Mouse (Mus musculus) spleen, adult 2 months (tissue): ENCODE results near the gene Arid1b.

ENCODE experiments used
- CTCF ChIP-seq: fragments of 200-500 bp; IDR thresholded peaks from 2 replicates; pipeline ENCODE4 v1.5.1; 2011; ENCODE audit warnings: mild to moderate bottlenecking, inconsistent platforms; ENCODE audit not compliant: insufficient read depth, insufficient read length, insufficient replicate concordance; ENCODE audit errors: extremely low read depth
- POLR2A ChIP-seq: fragments of 200-500 bp; IDR thresholded peaks from 2 replicates; pipeline ENCODE4 v1.6.1; 2011; ENCODE audit warnings: low read depth, low read length, inconsistent platforms

DNA sequence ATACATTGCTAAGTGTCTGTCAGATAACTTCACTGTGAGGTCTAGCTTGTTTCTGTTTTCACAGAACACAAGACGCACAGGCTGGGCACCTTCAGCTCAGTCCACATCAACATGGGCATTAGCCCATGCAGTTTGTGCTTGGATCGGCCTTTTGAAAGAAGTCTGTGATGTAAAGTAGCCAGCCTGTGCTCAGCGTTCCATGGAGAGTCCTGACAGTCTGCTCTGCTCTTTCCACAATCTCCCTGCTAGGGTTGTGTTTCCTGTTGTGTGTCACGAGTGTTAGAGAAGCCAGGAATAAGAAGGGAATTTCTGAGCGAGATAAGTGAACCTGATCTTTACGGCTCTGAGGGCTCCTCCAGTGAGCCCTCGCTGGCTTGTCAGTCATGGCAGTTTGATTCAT lies 184.9 kb downstream of the Arid1b start:
- TF ChIP-seq CTCF: no peak
- TF ChIP-seq POLR2A: no peak
